Mouse (Mus musculus) left cerebral cortex, adult 2 months (tissue): Measurements from ENCODE around the gene Snrpf. TPM values are rescaled to one million over a fixed set of nuclear protein-coding genes. Genes with fewer than 3 reads are reported as not detected.
A peak's percentile ranks its signal among the peaks of the same experiment; 100 is the strongest.

Experiments
- DNase-seq, 2 experiments: peaks; one replicate each; pipeline ENCODE4 v3.0.0; 2021 to 2022; ENCODE audit warnings: low spot score in 2 of 2, mixed read lengths in 1 of 2; ENCODE audit errors: extremely low spot score in 1 of 2
- H3K27ac ChIP-seq: fragments of 200-600 bp; 2 replicates; pipeline ENCODE4 v1.8.1; 2022
- H3K4me3 ChIP-seq: fragments of 200-600 bp; 2 replicates; pipeline ENCODE4 v1.8.1; 2022
- CTCF ChIP-seq: fragments of 200-600 bp; IDR thresholded peaks from 2 replicates; pipeline ENCODE4 v1.8.1; 2022; ENCODE audit warnings: antibody characterized with exemption, mild to moderate bottlenecking, moderate library complexity
- intact Hi-C: fragments of 180-260 bp; cut with DNase I; formaldehyde crosslinking; loops from one replicate; pipeline ENCODE4 v1.15.1; 2025
- total RNA-seq, 2 experiments: library from RNA; stranded (reverse); gene quantifications; 2 replicates each; pipeline ENCODE4 v1.2.3; 2021

Snrpf gene
- total RNA-seq, 2 experiments from 2014 or later: 10.7 to 12.9 TPM

DNA sequence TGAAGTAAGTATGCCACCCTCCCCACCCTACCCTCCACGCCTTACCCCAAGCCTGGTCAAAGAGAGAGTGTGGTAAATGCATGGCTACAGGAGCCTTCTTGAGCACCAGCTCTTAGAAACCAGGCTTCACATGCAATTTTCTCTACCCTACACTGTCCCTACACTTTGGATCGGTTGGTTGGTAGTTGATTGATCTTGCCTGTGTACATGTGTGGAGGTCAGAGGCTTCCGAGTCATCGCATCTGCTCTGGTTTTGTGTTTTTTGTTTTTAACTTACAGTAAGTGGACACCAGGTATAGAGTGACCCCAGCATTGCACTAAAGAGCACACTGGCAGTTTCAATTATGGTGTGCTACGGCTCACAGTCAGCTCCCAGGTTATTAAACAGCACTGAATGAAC is 45.3 kb downstream of the Snrpf start:
- no peak for DNase-seq
- intact Hi-C loops: no loop called here
- no peak for TF ChIP-seq CTCF
- Histone ChIP-seq H3K4me3 (no peak overlapping the region), H3K27ac (no peak overlapping the region)

GRCm38 (mm10) chr10:93543176-93543575 is 46.3 kb downstream of the Snrpf start:
- intact Hi-C loops: no loop called here
- no peak overlapping the region for H3K4me3 ChIP-seq
- no peak overlapping the region for H3K27ac ChIP-seq
- no peak for DNase-seq
- no peak for TF ChIP-seq CTCF

DNA sequence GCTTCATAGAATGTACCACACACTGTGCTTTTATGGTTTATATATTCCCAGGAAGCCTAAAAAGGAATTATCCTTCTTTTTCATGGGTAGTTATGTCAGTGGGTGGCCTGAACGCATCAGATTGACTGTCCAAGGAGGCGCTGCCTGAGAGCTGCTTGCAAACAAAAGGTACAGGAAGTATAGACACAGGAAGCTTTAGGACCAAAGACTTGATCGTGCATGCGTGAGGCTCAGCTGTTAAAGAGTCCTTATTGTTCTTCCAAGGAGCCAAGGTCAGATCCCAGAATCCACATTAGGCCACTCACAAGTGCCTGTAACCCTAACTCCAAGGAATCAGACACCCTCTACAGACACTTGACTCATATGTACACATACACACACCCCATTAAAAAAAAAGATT is 47.1 kb downstream of the Snrpf start:
- Histone ChIP-seq H3K4me3 (no peak overlapping the region), H3K27ac (no peak overlapping the region)
- TF ChIP-seq CTCF: no peak
- no peak for DNase-seq
- intact Hi-C loops: no loop called here

DNA sequence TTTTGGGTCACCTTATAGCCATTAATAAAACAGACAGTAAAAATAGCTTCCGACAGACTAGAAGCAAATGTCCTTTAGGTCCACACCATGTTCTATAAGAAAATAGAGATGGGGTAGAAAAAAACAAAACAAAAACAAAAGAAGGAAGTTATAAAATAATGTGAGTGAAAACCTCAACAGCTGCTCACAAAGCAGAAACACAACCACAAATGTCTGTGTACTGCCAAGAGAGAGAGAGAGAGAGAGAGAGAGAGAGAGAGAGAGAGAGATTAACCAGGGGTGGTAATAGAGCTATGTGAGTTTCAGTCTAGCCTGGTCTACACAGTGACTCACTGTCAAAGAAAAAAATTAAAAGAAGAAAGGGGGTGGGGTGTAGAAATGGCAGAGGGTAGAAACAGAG is 47.9 kb downstream of the Snrpf start:
- no peak for DNase-seq
- TF ChIP-seq CTCF: no peak
- intact Hi-C loops: no loop called here
- no peak overlapping the region for H3K4me3 ChIP-seq
- H3K27ac ChIP-seq: no peak overlapping the region

DNA sequence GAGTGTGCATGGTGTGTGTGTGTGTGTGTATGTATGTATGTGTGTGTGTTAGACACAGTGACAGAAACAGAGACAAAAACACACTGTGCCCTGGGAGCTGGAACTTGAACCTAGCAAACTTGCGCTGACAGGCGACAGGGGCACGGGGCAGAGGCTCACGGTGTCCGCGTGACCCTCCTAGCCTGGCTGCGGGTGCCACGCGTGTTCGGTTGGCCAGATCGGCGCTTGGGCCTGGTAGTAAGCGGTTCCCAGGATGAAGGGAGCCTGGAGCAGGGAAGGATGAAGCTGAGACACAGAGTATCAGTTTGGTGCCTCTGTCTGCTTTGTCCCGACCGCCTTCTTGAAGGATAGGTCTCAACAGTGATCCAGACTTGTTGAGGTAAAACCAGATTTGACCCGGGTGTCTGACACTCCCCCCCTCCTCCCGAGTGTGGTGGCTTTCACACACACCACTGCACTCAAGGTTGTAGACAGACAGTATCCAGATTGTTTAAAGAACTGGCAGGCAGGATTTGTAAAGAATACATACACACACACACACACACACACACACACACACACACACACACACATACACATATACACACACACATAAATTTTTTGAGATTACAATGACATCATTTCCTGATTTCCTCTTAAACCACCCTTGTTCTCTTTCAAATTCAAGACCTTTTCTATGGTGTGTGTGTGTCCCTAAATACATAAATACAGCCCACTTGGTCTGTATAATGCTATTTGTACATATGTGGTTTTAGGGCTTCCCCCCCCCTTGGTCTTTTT is 48.9 kb downstream of the Snrpf start, which contains the start of gene Ccdc38:
Gene Ccdc38, plus strand, starts transcription at position 202 of the 780 bp plus-strand sequence.
- Histone ChIP-seq H3K27ac (no peak within 1 kb of the TSS), H3K4me3 (peak within 1 kb of the TSS; percentile 41)
- no peak for DNase-seq
- intact Hi-C loops: no loop called here
- TF ChIP-seq CTCF: no peak

DNA sequence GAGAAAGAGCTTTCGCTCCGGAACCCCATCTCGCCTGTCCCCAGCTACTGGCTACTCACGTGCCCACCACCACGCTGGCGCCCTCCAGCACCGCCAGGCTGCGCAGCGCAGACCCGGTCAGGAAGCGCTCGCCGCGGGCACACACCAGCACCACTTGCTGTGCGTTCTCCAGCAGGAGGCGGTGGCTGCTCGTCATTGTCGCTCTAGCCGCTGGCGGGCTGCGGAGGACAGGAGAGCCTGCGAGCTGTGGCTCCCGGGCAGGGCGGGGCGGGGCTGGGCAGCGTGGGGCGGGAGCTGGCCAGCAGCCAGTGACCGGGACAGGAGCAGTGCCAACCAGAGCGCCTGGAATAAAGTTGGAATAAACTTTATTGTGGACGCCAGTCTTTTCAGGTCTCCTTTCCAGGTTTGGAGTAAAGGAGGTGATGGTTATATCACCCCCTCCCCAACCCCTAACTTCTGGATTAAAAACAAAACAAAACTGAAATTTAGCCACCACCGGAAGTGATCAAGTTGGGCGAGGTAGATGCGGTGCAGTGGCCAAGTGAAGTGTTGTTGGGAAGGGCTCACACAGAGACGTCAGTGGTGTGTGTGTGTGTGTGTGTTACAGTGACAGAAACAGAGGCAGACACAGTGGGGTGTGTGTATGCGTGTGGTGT is 49.6 kb downstream of the Snrpf start, which contains the start of gene Amdhd1:
Gene Amdhd1, minus strand, starts transcription at position 259 of the 656 bp plus-strand sequence.
- no peak within 1 kb of the TSS for H3K27ac ChIP-seq
- DNase-seq: peak; percentile 56 to 59
- peak within 1 kb of the TSS; percentile 41 for H3K4me3 ChIP-seq
- intact Hi-C loops: no loop called here
- TF ChIP-seq CTCF: peak; percentile 63

GRCm38 (mm10) chr10:93538818-93539217 is 50.7 kb downstream of the Snrpf start:
- intact Hi-C loops: no loop called here
- no peak for TF ChIP-seq CTCF
- H3K27ac ChIP-seq: no peak overlapping the region

DNA sequence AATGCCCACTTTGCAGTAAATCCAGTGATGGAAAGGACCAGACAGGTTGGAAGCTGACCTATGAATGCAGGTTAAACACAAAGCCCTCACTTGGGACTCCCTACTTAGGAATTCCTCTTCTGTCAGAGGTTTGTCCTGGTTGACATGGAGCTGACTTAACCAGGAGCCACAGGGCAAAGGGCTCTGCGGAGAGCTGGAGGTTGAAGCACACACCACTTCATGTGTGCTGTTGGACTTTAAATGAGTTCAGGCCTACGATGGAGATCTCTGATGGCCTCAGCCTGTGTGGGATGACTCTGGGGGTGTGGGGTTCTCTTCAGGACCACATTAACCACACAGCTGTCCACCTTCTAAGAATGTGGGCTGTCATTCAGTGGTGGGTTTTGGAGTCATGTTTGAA is 51.2 kb downstream of the Snrpf start:
- TF ChIP-seq CTCF: no peak
- DNase-seq: no peak
- H3K4me3 ChIP-seq: no peak overlapping the region
- intact Hi-C loops: no loop called here
- no peak overlapping the region for H3K27ac ChIP-seq

More at GRCm38 (mm10) chr10:93538818-93539217, 50.7 kb downstream of the Snrpf start:
- no peak overlapping the region for H3K4me3 ChIP-seq
- DNase-seq: no peak

Other genes starting within 250 kb of the Snrpf start
- 10 to 100 TPM; 55.9 to 62.8 TPM for gene Lta4h, start 136.3 kb downstream of the Snrpf start, total RNA-seq
- gene Hal, start 100.9 kb downstream of the Snrpf start, total RNA-seq: under 1 TPM in 1 of 2 experiments, not detected in 1; 0.27 TPM
- gene Amdhd1, start 49.7 kb downstream of the Snrpf start, total RNA-seq: under 1 TPM; 0.54 to 0.61 TPM
- gene Ccdc38, start 49.1 kb downstream of the Snrpf start, total RNA-seq: not detected
- gene Ntn4, start 51.0 kb upstream of the Snrpf start, total RNA-seq: 10 to 100 TPM in 1 of 2 experiments, 1 to 10 TPM in 1; 9.1 to 11.5 TPM
- not detected for gene Usp44, start 241.8 kb upstream of the Snrpf start, total RNA-seq